In genomic region chr7:142330271-142330724, GRCm38 (mm10) we compare ENCODE assay signal across 10 mouse cellular contexts. TPM values are rescaled to one million over a fixed set of nuclear protein-coding genes. Genes with fewer than 3 reads are reported as not detected.
DNase-seq lines count a peak whose midpoint lies in the region; ATAC-seq lines count a peak whose summit lies in the region.
"Had no signal": no experiment of that assay in that cellular context is flagged by ENCODE, and none has a peak within 500 bp of the region (broad histone marks: within the 10 kb centered on the region; RNA-seq: fewer than 3 reads in every experiment).

No protein-coding gene starts in this region.

- no peak overlapping the region for H3K4me2 ChIP-seq in midbrain, embryonic 11.5 days
- H3K4me2 ChIP-seq in midbrain, embryonic 15.5 days, result no peak overlapping the region
- no peak overlapping the region for H3K4me2 ChIP-seq in limb, embryonic 12.5 days
- H3K4me2 ChIP-seq: forebrain, embryonic 15.5 days had no signal

- no peaks in the 10 kb centered on the region for H3K9me3 ChIP-seq in midbrain, embryonic 11.5 days (ENCODE audit: control insufficient read depth, low read length)
- no peaks in the 10 kb centered on the region for H3K9me3 ChIP-seq in midbrain, embryonic 15.5 days
- no peaks in the 10 kb centered on the region for H3K9me3 ChIP-seq in limb, embryonic 12.5 days
- H3K9me3 ChIP-seq: forebrain, embryonic 15.5 days had no signal

- peak; percentile 73 for DNase-seq in midbrain, embryonic 11.5 days (ENCODE audit: low spot score, missing footprints)
- peak; percentile 75 for DNase-seq in heart, postnatal 25 days (ENCODE audit: low spot score)
- DNase-seq in yolk sac, embryonic 10.5 days (ENCODE audit: low spot score), result peak; percentile 73
- no peak for DNase-seq in right cerebral cortex, adult 18-20 months
- no peak for DNase-seq in cerebellum, adult 11-12 months

- WGBS in midbrain, embryonic 11.5 days, result 84% methylated on average over 9 of the region's 9 CpGs
- WGBS in midbrain, embryonic 15.5 days, result 72% methylated on average over 9 of the region's 9 CpGs
- WGBS in limb, embryonic 12.5 days, result 41% methylated on average over 9 of the region's 9 CpGs

- ATAC-seq in midbrain, embryonic 11.5 days (ENCODE audit: low FRiP score), result no peak
- no peak for ATAC-seq in midbrain, embryonic 15.5 days (replicated peaks)
- no peak for ATAC-seq in limb, embryonic 12.5 days (ENCODE audit: insufficient number of reproducible peaks, insufficient read depth, low FRiP score, low TSS enrichment, low read depth)
- no peak for ATAC-seq in megakaryocyte, adult 5-6 weeks (ENCODE audit: poor library complexity, severe bottlenecking)
- ATAC-seq: forebrain, embryonic 15.5 days had no signal

- no peaks in the 10 kb centered on the region for H3K4me1 ChIP-seq in midbrain, embryonic 11.5 days (ENCODE audit: control insufficient read depth, insufficient read depth, low read length)
- no peaks in the 10 kb centered on the region for H3K4me1 ChIP-seq in midbrain, embryonic 15.5 days
- H3K4me1 ChIP-seq in limb, embryonic 12.5 days (replicated peaks), result peaks cover 28% of the 10 kb centered on the region

- H3K4me3 ChIP-seq in midbrain, embryonic 11.5 days (ENCODE audit: low read depth, low read length), result no peak overlapping the region
- no peak overlapping the region for H3K4me3 ChIP-seq in midbrain, embryonic 15.5 days
- no peak overlapping the region for H3K4me3 ChIP-seq in limb, embryonic 12.5 days (replicated peaks)
- H3K4me3 ChIP-seq: forebrain, embryonic 15.5 days had no signal

- intact Hi-C loops in heart, postnatal 25 days (cut with DNase I), result loop anchor here (5.0 kb wide), 1 partner anchor 342 kb away; no protein-coding TSS in a partner anchor

- no peak overlapping the region for H3K9ac ChIP-seq in midbrain, embryonic 11.5 days (ENCODE audit: low read length)
- H3K9ac ChIP-seq in midbrain, embryonic 15.5 days, result no peak overlapping the region
- H3K9ac ChIP-seq in limb, embryonic 12.5 days (replicated peaks), result no peak overlapping the region
- H3K9ac ChIP-seq: forebrain, embryonic 15.5 days had no signal

- no peaks in the 10 kb centered on the region for H3K27me3 ChIP-seq in midbrain, embryonic 11.5 days (ENCODE audit: control insufficient read depth, insufficient read depth, low read length)
- no peaks in the 10 kb centered on the region for H3K27me3 ChIP-seq in midbrain, embryonic 15.5 days (replicated peaks)
- no peaks in the 10 kb centered on the region for H3K27me3 ChIP-seq in limb, embryonic 12.5 days
- H3K27me3 ChIP-seq: forebrain, embryonic 15.5 days had no signal

- H3K36me3 ChIP-seq in midbrain, embryonic 11.5 days (ENCODE audit: control insufficient read depth, insufficient read depth, low read length), result no peaks in the 10 kb centered on the region
- H3K36me3 ChIP-seq in midbrain, embryonic 15.5 days (replicated peaks), result no peaks in the 10 kb centered on the region
- no peaks in the 10 kb centered on the region for H3K36me3 ChIP-seq in limb, embryonic 12.5 days
- H3K36me3 ChIP-seq: forebrain, embryonic 15.5 days had no signal

- no peak overlapping the region for H3K27ac ChIP-seq in midbrain, embryonic 11.5 days (ENCODE audit: low read depth, low read length)
- H3K27ac ChIP-seq in midbrain, embryonic 15.5 days, result no peak overlapping the region
- H3K27ac ChIP-seq in limb, embryonic 12.5 days, result 0 out of 2 replicates have a peak overlapping the region, but pooled peaks have one; percentile 12
- H3K27ac ChIP-seq: forebrain, embryonic 15.5 days; macrophage had no signal

RNA-seq across cellular contexts. Expression of gene Krtap5-4, which starts 26.9 kb away (rescaled TPM):
- polyA plus RNA-seq in midbrain, embryonic 11.5 days (2014; fragmentation: Nextera tagmentation; extraction: Ambion mirVana), result not detected in 2 replicates
- not detected in 2 replicates for polyA plus RNA-seq in midbrain, embryonic 15.5 days (2015; fragmentation: Nextera tagmentation; extraction: Ambion mirVana)
- not detected for total RNA-seq in heart, postnatal 25 days (2021)
- polyA plus RNA-seq in limb, embryonic 12.5 days (2016; fragmentation: Nextera tagmentation; extraction: Ambion mirVana), result not detected in 2 replicates
- total RNA-seq in megakaryocyte, adult 5-6 weeks (2015), result not detected in 2 replicates
- total RNA-seq in megakaryocyte, adult 5-6 weeks (2017), result not detected in 2 replicates
- polyA plus RNA-seq: forebrain, embryonic 15.5 days; macrophage had no signal

RNA-seq across cellular contexts. Expression of gene Krtap5-1, which starts 33.4 kb away (rescaled TPM):
- polyA plus RNA-seq in midbrain, embryonic 11.5 days (2014; fragmentation: Nextera tagmentation; extraction: Ambion mirVana), result not detected in 2 replicates
- not detected in 2 replicates for polyA plus RNA-seq in midbrain, embryonic 15.5 days (2015; fragmentation: Nextera tagmentation; extraction: Ambion mirVana)
- not detected for total RNA-seq in heart, postnatal 25 days (2021)
- polyA plus RNA-seq in limb, embryonic 12.5 days (2016; fragmentation: Nextera tagmentation; extraction: Ambion mirVana), result not detected in 2 replicates
- not detected in 2 replicates for total RNA-seq in megakaryocyte, adult 5-6 weeks (2015)
- total RNA-seq in megakaryocyte, adult 5-6 weeks (2017), result not detected in 2 replicates
- polyA plus RNA-seq: forebrain, embryonic 15.5 days; macrophage had no signal

RNA-seq across cellular contexts. Expression of gene Ifitm10, which starts 43.3 kb away (rescaled TPM):
- 0.18 and 0.40 TPM in 2 replicates for polyA plus RNA-seq in midbrain, embryonic 11.5 days (2014; fragmentation: Nextera tagmentation; extraction: Ambion mirVana)
- 9.5 and 10.1 TPM in 2 replicates for polyA plus RNA-seq in midbrain, embryonic 15.5 days (2015; fragmentation: Nextera tagmentation; extraction: Ambion mirVana)
- total RNA-seq in heart, postnatal 25 days (2021), result 1 to 10 TPM; 1.8 to 2.0 TPM
- polyA plus RNA-seq in limb, embryonic 12.5 days (2016; fragmentation: Nextera tagmentation; extraction: Ambion mirVana), result 0.27 and 0.33 TPM in 2 replicates
- 2.1 and 3.6 TPM in 2 replicates for total RNA-seq in megakaryocyte, adult 5-6 weeks (2015)
- 0.48 and 1.4 TPM in 2 replicates for total RNA-seq in megakaryocyte, adult 5-6 weeks (2017)
- polyA plus RNA-seq: macrophage had no signal

RNA-seq across cellular contexts. Expression of gene Gm49369, which starts 52.2 kb away (rescaled TPM):
- 0.79 and 0.93 TPM in 2 replicates for polyA plus RNA-seq in midbrain, embryonic 11.5 days (2014; fragmentation: Nextera tagmentation; extraction: Ambion mirVana)
- 1.4 and 4.4 TPM in 2 replicates for polyA plus RNA-seq in midbrain, embryonic 15.5 days (2015; fragmentation: Nextera tagmentation; extraction: Ambion mirVana)
- total RNA-seq in heart, postnatal 25 days (2021), result 1 to 10 TPM; 3.0 to 4.1 TPM
- polyA plus RNA-seq in limb, embryonic 12.5 days (2016; fragmentation: Nextera tagmentation; extraction: Ambion mirVana), result 0.63 and 3.4 TPM in 2 replicates
- not detected in 2 replicates for total RNA-seq in megakaryocyte, adult 5-6 weeks (2015)
- 24.9 and 36.8 TPM in 2 replicates for total RNA-seq in megakaryocyte, adult 5-6 weeks (2017)

RNA-seq across cellular contexts. Expression of gene Gm4559, which starts 56.1 kb away (rescaled TPM):
- not detected in 2 replicates for polyA plus RNA-seq in midbrain, embryonic 11.5 days (2014; fragmentation: Nextera tagmentation; extraction: Ambion mirVana)
- not detected in 2 replicates for polyA plus RNA-seq in midbrain, embryonic 15.5 days (2015; fragmentation: Nextera tagmentation; extraction: Ambion mirVana)
- not detected for total RNA-seq in heart, postnatal 25 days (2021)
- polyA plus RNA-seq in limb, embryonic 12.5 days (2016; fragmentation: Nextera tagmentation; extraction: Ambion mirVana), result not detected in 2 replicates
- not detected in 2 replicates for total RNA-seq in megakaryocyte, adult 5-6 weeks (2015)
- not detected in 2 replicates for total RNA-seq in megakaryocyte, adult 5-6 weeks (2017)
- polyA plus RNA-seq: forebrain, embryonic 15.5 days; macrophage had no signal

Comparison
In these comparisons a context has a peak if more than half of its experiments do, and no peak if none do; other contexts are left out.
1. DNase-seq: peak in midbrain, embryonic 11.5 days (single experiment), heart, postnatal 25 days (single experiment) and yolk sac, embryonic 10.5 days (single experiment); none in right cerebral cortex, adult 18-20 months (single experiment) and cerebellum, adult 11-12 months (single experiment).